Comparison of ENCODE assay signal across 22 mouse cellular contexts in genomic region chr1:62880882-62881291, GRCm38 (mm10).
DNase-seq lines count a peak whose midpoint lies in the region; ATAC-seq and TF ChIP-seq lines count a peak whose summit lies in the region.
"Had no signal": no experiment of that assay in that cellular context is flagged by ENCODE, and none has a peak within 500 bp of the region (broad histone marks: within the 10 kb centered on the region; RNA-seq: fewer than 3 reads in every experiment).

No protein-coding gene starts in this region.

- no peaks in the 10 kb centered on the region for H3K36me3 ChIP-seq in embryonic facial prominence, embryonic 11.5 days (replicated peaks; ENCODE audit: control insufficient read depth, insufficient read depth, low read depth, low read length)
- H3K36me3 ChIP-seq in embryonic facial prominence, embryonic 10.5 days (replicated peaks): no peaks in the 10 kb centered on the region
- H3K36me3 ChIP-seq in intestine, embryonic 14.5 days (ENCODE audit: control insufficient read depth, insufficient read depth, low read length): no peaks in the 10 kb centered on the region
- H3K36me3 ChIP-seq in intestine, postnatal 0 days (ENCODE audit: control insufficient read depth, insufficient read depth): no peaks in the 10 kb centered on the region
- no peaks in the 10 kb centered on the region for H3K36me3 ChIP-seq in forebrain, postnatal 0 days (ENCODE audit: insufficient read depth)
- H3K36me3 ChIP-seq: heart, embryonic 12.5 days; midbrain, embryonic 15.5 days; neural tube, embryonic 15.5 days had no signal

- no peaks in the 10 kb centered on the region for H3K9me3 ChIP-seq in embryonic facial prominence, embryonic 11.5 days (replicated peaks; ENCODE audit: control insufficient read depth, low read length)
- no peaks in the 10 kb centered on the region for H3K9me3 ChIP-seq in embryonic facial prominence, embryonic 10.5 days
- H3K9me3 ChIP-seq in intestine, embryonic 14.5 days (ENCODE audit: control insufficient read depth, low read length): no peaks in the 10 kb centered on the region
- no peaks in the 10 kb centered on the region for H3K9me3 ChIP-seq in intestine, postnatal 0 days (ENCODE audit: control insufficient read depth)
- no peaks in the 10 kb centered on the region for H3K9me3 ChIP-seq in forebrain, postnatal 0 days (ENCODE audit: low read length)
- H3K9me3 ChIP-seq: heart, embryonic 12.5 days; midbrain, embryonic 15.5 days; neural tube, embryonic 15.5 days had no signal

- peak; percentile 64 for DNase-seq in embryonic facial prominence, embryonic 11.5 days (ENCODE audit: low spot score)
- DNase-seq in embryonic facial prominence, embryonic 10.5 days (ENCODE audit: low spot score): no peak
- peak; percentile 27 for DNase-seq in intestine, embryonic 14.5 days (ENCODE audit: low spot score)
- no peak for DNase-seq in forebrain, postnatal 0 days
- DNase-seq in adrenal gland, postnatal 25 days: no peak
- no peak for DNase-seq in gastrocnemius, postnatal 25 days
- no peak for DNase-seq in heart, postnatal 4 days
- DNase-seq: adrenal gland, postnatal 14 days; cerebellum, adult 11-12 months; cerebellum, postnatal 14 days; heart, postnatal 14 days; kidney, adult 9 months; kidney, postnatal 25 days; lung, adult 2 months; right cerebral cortex, postnatal 4 days had no signal

- TF ChIP-seq CTCF in intestine, postnatal 0 days (IDR thresholded peaks at IDR 0.05; ENCODE audit: low read depth): no peak
- no peak for TF ChIP-seq CTCF in forebrain, postnatal 0 days (IDR thresholded peaks at IDR 0.05; ENCODE audit: low read depth)

- peak; percentile 75; the same call in 1 of the 2 replicates for ATAC-seq in embryonic facial prominence, embryonic 11.5 days (replicated peaks; ENCODE audit: insufficient number of reproducible peaks, low FRiP score, low TSS enrichment, low read depth)
- ATAC-seq in intestine, embryonic 14.5 days (replicated peaks; ENCODE audit: low FRiP score, low TSS enrichment, low read depth): no peak
- ATAC-seq in intestine, postnatal 0 days: no peak
- ATAC-seq in forebrain, postnatal 0 days: peak; percentile 45; the same call in 1 of the 2 replicates
- ATAC-seq: CD4-positive, CD25-positive, alpha-beta regulatory T cell, adult 4 months; inflammation-experienced regulatory T-cells, adult 6 months; midbrain, embryonic 15.5 days had no signal

- no peaks in the 10 kb centered on the region for H3K27me3 ChIP-seq in embryonic facial prominence, embryonic 11.5 days (ENCODE audit: control insufficient read depth, insufficient read depth, low read length)
- no peaks in the 10 kb centered on the region for H3K27me3 ChIP-seq in embryonic facial prominence, embryonic 10.5 days (replicated peaks; ENCODE audit: low read depth, poor library complexity, severe bottlenecking)
- no peaks in the 10 kb centered on the region for H3K27me3 ChIP-seq in intestine, embryonic 14.5 days (replicated peaks; ENCODE audit: control insufficient read depth, insufficient read depth, low read length)
- no peaks in the 10 kb centered on the region for H3K27me3 ChIP-seq in intestine, postnatal 0 days (replicated peaks; ENCODE audit: control insufficient read depth, insufficient read depth, low read length)
- H3K27me3 ChIP-seq in forebrain, postnatal 0 days (ENCODE audit: insufficient read depth, low read length): no peaks in the 10 kb centered on the region
- H3K27me3 ChIP-seq: heart, embryonic 12.5 days; midbrain, embryonic 15.5 days; neural tube, embryonic 15.5 days had no signal

- H3K4me3 ChIP-seq in embryonic facial prominence, embryonic 11.5 days (ENCODE audit: low read depth, low read length): no peak overlapping the region
- no peak overlapping the region for H3K4me3 ChIP-seq in embryonic facial prominence, embryonic 10.5 days
- no peak overlapping the region for H3K4me3 ChIP-seq in intestine, embryonic 14.5 days (ENCODE audit: low read depth, low read length)
- no peak overlapping the region for H3K4me3 ChIP-seq in intestine, postnatal 0 days (ENCODE audit: low read depth, low read length)
- H3K4me3 ChIP-seq in forebrain, postnatal 0 days (ENCODE audit: low read depth, low read length): no peak overlapping the region
- H3K4me3 ChIP-seq: heart, embryonic 12.5 days; midbrain, embryonic 15.5 days; neural tube, embryonic 15.5 days had no signal

- no peaks in the 10 kb centered on the region for H3K4me1 ChIP-seq in embryonic facial prominence, embryonic 11.5 days (ENCODE audit: control insufficient read depth, insufficient read depth, low read length)
- H3K4me1 ChIP-seq in embryonic facial prominence, embryonic 10.5 days: peaks cover 28% of the 10 kb centered on the region
- H3K4me1 ChIP-seq in intestine, embryonic 14.5 days (replicated peaks; ENCODE audit: control insufficient read depth, insufficient read depth, low read length): 0 out of 2 replicates have a peak, but pooled peaks cover 5% of the 10 kb centered on the region
- no peaks in the 10 kb centered on the region for H3K4me1 ChIP-seq in intestine, postnatal 0 days (replicated peaks; ENCODE audit: control insufficient read depth, insufficient read depth, low read length)
- no peaks in the 10 kb centered on the region for H3K4me1 ChIP-seq in forebrain, postnatal 0 days (ENCODE audit: insufficient read depth)
- H3K4me1 ChIP-seq: midbrain, embryonic 15.5 days had no signal

- H3K27ac ChIP-seq in embryonic facial prominence, embryonic 11.5 days (replicated peaks; ENCODE audit: low read depth, low read length): peak overlapping the region; percentile 35; the same call in 1 of the 2 replicates
- no peak overlapping the region for H3K27ac ChIP-seq in embryonic facial prominence, embryonic 10.5 days (replicated peaks)
- no peak overlapping the region for H3K27ac ChIP-seq in intestine, embryonic 14.5 days (ENCODE audit: low read depth)
- H3K27ac ChIP-seq in intestine, postnatal 0 days (ENCODE audit: low read depth, low read length): no peak overlapping the region
- no peak overlapping the region for H3K27ac ChIP-seq in forebrain, postnatal 0 days (ENCODE audit: low read depth, low read length)
- H3K27ac ChIP-seq: midbrain, embryonic 15.5 days; neural tube, embryonic 15.5 days had no signal

- WGBS in embryonic facial prominence, embryonic 11.5 days: 33% methylated on average over 4 of the region's 4 CpGs
- WGBS in embryonic facial prominence, embryonic 10.5 days: 43% methylated on average over 4 of the region's 4 CpGs
- 79% methylated on average over 4 of the region's 4 CpGs for WGBS in intestine, embryonic 14.5 days
- WGBS in intestine, postnatal 0 days: 84% methylated on average over 4 of the region's 4 CpGs
- WGBS in forebrain, postnatal 0 days: 12% methylated on average over 4 of the region's 4 CpGs

- no peak overlapping the region for H3K9ac ChIP-seq in embryonic facial prominence, embryonic 11.5 days (replicated peaks; ENCODE audit: low read length)
- no peak overlapping the region for H3K9ac ChIP-seq in intestine, embryonic 14.5 days (ENCODE audit: low read length)
- no peak overlapping the region for H3K9ac ChIP-seq in intestine, postnatal 0 days (ENCODE audit: low read depth, low read length)
- no peak overlapping the region for H3K9ac ChIP-seq in forebrain, postnatal 0 days
- H3K9ac ChIP-seq: heart, embryonic 12.5 days; midbrain, embryonic 15.5 days; neural tube, embryonic 15.5 days had no signal

- no peak overlapping the region for H3K4me2 ChIP-seq in embryonic facial prominence, embryonic 11.5 days (ENCODE audit: low read depth, low read length)
- H3K4me2 ChIP-seq in intestine, embryonic 14.5 days (ENCODE audit: low read length): no peak overlapping the region
- no peak overlapping the region for H3K4me2 ChIP-seq in intestine, postnatal 0 days (replicated peaks; ENCODE audit: low read depth)
- H3K4me2 ChIP-seq in forebrain, postnatal 0 days (ENCODE audit: low read depth): no peak overlapping the region
- H3K4me2 ChIP-seq: heart, embryonic 12.5 days; liver, embryonic 11.5 days; midbrain, embryonic 15.5 days; neural tube, embryonic 15.5 days had no signal

Comparison
In these comparisons a context has a peak if more than half of its experiments do, and no peak if none do; other contexts are left out.
1. DNase-seq: peak in embryonic facial prominence, embryonic 11.5 days (single experiment) and intestine, embryonic 14.5 days (single experiment); none in embryonic facial prominence, embryonic 10.5 days (single experiment), forebrain, postnatal 0 days (single experiment), adrenal gland, postnatal 25 days (single experiment), gastrocnemius, postnatal 25 days (single experiment) and heart, postnatal 4 days (single experiment).
2. ATAC-seq: peak in embryonic facial prominence, embryonic 11.5 days (single experiment) and forebrain, postnatal 0 days (single experiment); none in intestine, embryonic 14.5 days (single experiment) and intestine, postnatal 0 days (single experiment).